Mouse (Mus musculus) liver, adult 2 months (tissue): ENCODE data around the gene Dnajb5.

Source experiments
- CTCF ChIP-seq: fragments of 200-500 bp; IDR thresholded peaks from 2 replicates; pipeline ENCODE4 v1.5.1; 2011; ENCODE audit warnings: low read depth, low read length, control low read depth
- POLR2A ChIP-seq: fragments of 200-500 bp; IDR thresholded peaks from 2 replicates; pipeline ENCODE4 v1.6.1; 2011; ENCODE audit warnings: low read length, control low read depth; ENCODE audit not compliant: insufficient read depth; ENCODE audit errors: extremely low read depth

GRCm38 (mm10) chr4:42945445-42945844, 4.2 kb upstream of the Dnajb5 start:
- no peak for TF ChIP-seq POLR2A
- TF ChIP-seq CTCF = no peak
